Mouse (Mus musculus) liver, adult 2 months (tissue): ENCODE results near the gene Cdc42. TPM values are rescaled to one million over a fixed set of nuclear protein-coding genes. Genes with fewer than 3 reads are reported as not detected.

Source experiments
- DNase-seq: peaks from one replicate; pipeline ENCODE4 v3.0.0-alpha.2; 2011; ENCODE audit warnings: low read depth, low spot score; ENCODE audit errors: extremely low read depth
- H3K27ac ChIP-seq: fragments of 200-500 bp; replicated peaks from 2 replicates; pipeline ENCODE4 v1.5.1; 2012; ENCODE audit warnings: low read depth, mild to moderate bottlenecking, control low read depth, inconsistent platforms, low read length; ENCODE audit not compliant: insufficient read depth
- H3K27me3 ChIP-seq: fragments of 200-500 bp; 2 replicates; pipeline ENCODE4 v1.6.1; 2012; ENCODE audit warnings: mild to moderate bottlenecking, moderate library complexity, low read length, inconsistent platforms; ENCODE audit not compliant: control insufficient read depth, insufficient read depth
- H3K36me3 ChIP-seq: fragments of 200-500 bp; 2 replicates; pipeline ENCODE4 v1.6.1; 2012; ENCODE audit warnings: low read length, inconsistent platforms; ENCODE audit not compliant: control insufficient read depth, insufficient read depth
- H3K4me1 ChIP-seq: fragments of 200-500 bp; 2 replicates; pipeline ENCODE4 v1.6.1; 2011; ENCODE audit warnings: low read length; ENCODE audit not compliant: control insufficient read depth, insufficient read depth
- H3K4me3 ChIP-seq: fragments of 200-500 bp; 2 replicates; pipeline ENCODE4 v1.5.1; 2011; ENCODE audit warnings: low read depth, mild to moderate bottlenecking, control low read depth, low read length, moderate library complexity; ENCODE audit not compliant: insufficient read depth
- H3K79me2 ChIP-seq: fragments of 200-500 bp; 2 replicates; pipeline ENCODE4 v1.6.1; 2012; ENCODE audit warnings: inconsistent platforms, mild to moderate bottlenecking, low read length, moderate library complexity; ENCODE audit not compliant: control insufficient read depth, insufficient read depth
- H3K9ac ChIP-seq: fragments of 200-500 bp; 2 replicates; pipeline ENCODE4 v1.6.1; 2012; ENCODE audit warnings: low read depth, mild to moderate bottlenecking, control low read depth, inconsistent platforms, low read length
- CTCF ChIP-seq: fragments of 200-500 bp; IDR thresholded peaks from 2 replicates; pipeline ENCODE4 v1.5.1; 2011; ENCODE audit warnings: low read depth, low read length, control low read depth
- POLR2A ChIP-seq: fragments of 200-500 bp; IDR thresholded peaks from 2 replicates; pipeline ENCODE4 v1.6.1; 2011; ENCODE audit warnings: low read length, control low read depth; ENCODE audit not compliant: insufficient read depth; ENCODE audit errors: extremely low read depth
- WGBS: fragments of 180-500 bp; shearing (Covaris S2); methylation state at CpG from one replicate; pipeline ENCODE4 v1.1.7; 2018; 5-methylcytosine and 5-hydroxymethylcytosine counted together
- polyA plus RNA-seq: library from polyadenylated mRNA; depleted of rRNA; stranded (reverse); fragments of >200 nt; gene quantifications from 2 replicates; pipeline ENCODE4 v1.2.3, GENCODE M21; 2012
- total RNA-seq: library from RNA; depleted of rRNA; stranded (reverse); fragments of >200 nt; gene quantifications from 2 replicates; pipeline ENCODE4 v1.2.3, GENCODE M21; 2014

The Cdc42 gene
- total and polyA plus RNA-seq, 2 experiments, result 35.8 to 131 TPM

- Histone ChIP-seq H3K79me2 (peaks cover 3% of the 10 kb centered on the region; the same call in 1 of the 2 replicates), H3K27me3 (no peaks in the 10 kb centered on the region), H3K36me3 (peaks cover 22% of the 10 kb centered on the region), H3K4me3 (no peak overlapping the region), H3K4me1 (peaks cover 16% of the 10 kb centered on the region), H3K27ac (no peak overlapping the region), H3K9ac (no peak overlapping the region)
- WGBS, result 95% methylated on average over 2 of the region's 2 CpGs
- TF ChIP-seq CTCF (no peak), POLR2A (no peak)
- no peak for DNase-seq
These were observed 42.5 kb downstream of the Cdc42 start for GRCm38 (mm10) chr4:137315061-137315460.

DNA sequence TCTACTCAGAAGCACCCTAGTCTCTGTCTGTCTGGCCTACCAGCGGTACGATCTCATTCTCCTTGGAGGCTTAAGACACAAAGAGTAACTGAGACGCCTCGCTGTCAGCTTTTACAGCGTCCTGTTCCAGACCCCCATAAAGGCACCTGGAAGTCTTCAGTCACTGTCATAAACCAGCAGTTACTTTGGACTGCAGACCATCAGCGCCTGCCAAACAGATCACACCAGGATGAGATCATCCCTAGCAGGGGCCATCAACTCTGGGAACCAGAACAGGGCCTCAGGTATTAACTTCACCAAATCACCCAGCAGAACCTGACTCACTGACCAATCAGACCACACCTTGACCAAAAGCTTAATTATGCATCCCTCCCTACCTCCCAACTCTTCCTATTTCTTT is 43.0 kb downstream of the Cdc42 start:
- no peak for TF ChIP-seq POLR2A
- WGBS, result 36% methylated on average over 6 of the region's 6 CpGs

DNA sequence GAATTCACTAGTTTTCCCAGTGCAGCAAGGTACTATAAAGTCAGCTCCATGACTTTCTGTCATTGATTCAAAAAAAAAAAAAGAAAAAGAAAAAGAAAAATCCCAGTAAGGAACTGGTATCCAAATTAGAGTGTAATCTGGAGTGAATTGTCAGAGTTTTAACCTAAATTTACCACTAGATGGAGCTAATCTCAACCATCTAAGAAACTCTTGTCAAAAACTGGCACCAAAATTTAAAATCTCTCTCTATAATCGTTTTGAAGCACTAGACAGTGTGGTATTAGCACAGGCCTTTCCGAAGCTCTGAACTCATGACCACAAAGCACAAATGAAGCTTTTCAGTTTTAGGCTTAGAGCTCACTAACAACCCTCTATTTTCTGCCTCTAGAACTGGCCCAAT is 44.0 kb downstream of the Cdc42 start:
- DNase-seq, result peak; percentile 61
- H3K27ac ChIP-seq, result no peak overlapping the region

More for the DNA sequence above, 43.0 kb downstream of the Cdc42 start:
- Histone ChIP-seq H3K4me1 (peaks cover 16% of the 10 kb centered on the region), H3K9ac (0 out of 2 replicates have a peak overlapping the region, but pooled peaks have one; percentile 1), H3K4me3 (no peak overlapping the region), H3K27me3 (no peaks in the 10 kb centered on the region), H3K27ac (peak overlapping the region; percentile 50), H3K36me3 (peaks cover 17% of the 10 kb centered on the region), H3K79me2 (peaks cover 3% of the 10 kb centered on the region; the same call in 1 of the 2 replicates)
- DNase-seq, result peak; percentile 77

DNA sequence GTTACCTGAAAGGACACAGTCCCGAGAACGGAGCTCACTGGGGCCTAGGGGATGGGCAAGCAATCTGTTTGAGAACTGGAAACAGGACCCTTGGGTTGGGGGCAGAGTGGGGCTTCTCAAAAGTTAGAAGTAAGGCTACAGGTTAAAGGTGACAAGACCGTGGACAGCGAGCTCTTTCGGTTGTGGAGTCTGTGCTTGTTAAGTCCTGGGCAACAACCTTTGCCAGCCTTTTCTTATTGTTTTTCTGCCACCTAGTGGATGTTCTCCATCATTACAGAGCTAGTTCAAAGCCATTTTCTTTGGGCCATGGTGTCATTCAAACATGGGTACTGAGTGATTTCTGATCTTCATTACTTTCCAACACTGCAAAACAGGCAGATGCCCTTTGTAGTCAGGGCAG is 49.1 kb downstream of the Cdc42 start:
- no peak overlapping the region for H3K27ac ChIP-seq

More for the DNA sequence above, 44.0 kb downstream of the Cdc42 start:
- peaks cover 9% of the 10 kb centered on the region for H3K36me3 ChIP-seq
- no peaks in the 10 kb centered on the region for H3K27me3 ChIP-seq
- peaks cover 3% of the 10 kb centered on the region; the same call in 1 of the 2 replicates for H3K79me2 ChIP-seq
- H3K4me1 ChIP-seq, result peaks cover 16% of the 10 kb centered on the region
- TF ChIP-seq POLR2A (no peak), CTCF (peak; percentile 35; the same call in 1 of the 2 replicates)
- no peak overlapping the region for H3K4me3 ChIP-seq
- 14% methylated on average over 2 of the region's 2 CpGs for WGBS
- no peak overlapping the region for H3K9ac ChIP-seq

GRCm38 (mm10) chr4:137306991-137307706 is 50.4 kb downstream of the Cdc42 start:
- Histone ChIP-seq H3K79me2 (no peaks in the 10 kb centered on the region), H3K36me3 (no peaks in the 10 kb centered on the region), H3K9ac (no peak overlapping the region), H3K27ac (no peak overlapping the region), H3K27me3 (no peaks in the 10 kb centered on the region), H3K4me3 (no peak overlapping the region), H3K4me1 (peaks cover 5% of the 10 kb centered on the region; the same call in 1 of the 2 replicates)
- 62% methylated on average over 19 of the region's 19 CpGs for WGBS
- DNase-seq, result peak; percentile 45
- no peak for TF ChIP-seq POLR2A
- no peak for TF ChIP-seq CTCF

More for the DNA sequence above, 49.1 kb downstream of the Cdc42 start:
- Histone ChIP-seq H3K27me3 (no peaks in the 10 kb centered on the region), H3K36me3 (no peaks in the 10 kb centered on the region; the same call in 1 of the 2 replicates), H3K9ac (no peak overlapping the region), H3K79me2 (peaks cover 3% of the 10 kb centered on the region; the same call in 1 of the 2 replicates), H3K4me3 (no peak overlapping the region), H3K4me1 (peaks cover 5% of the 10 kb centered on the region; the same call in 1 of the 2 replicates)
- 39% methylated on average over 5 of the region's 5 CpGs for WGBS
- TF ChIP-seq POLR2A (no peak), CTCF (peak; percentile 53)
- peak; percentile 59 for DNase-seq

GRCm38 (mm10) chr4:137306577-137306888 is 51.0 kb downstream of the Cdc42 start:
- H3K27ac ChIP-seq, result no peak overlapping the region
- H3K4me1 ChIP-seq, result peaks cover 5% of the 10 kb centered on the region; the same call in 1 of the 2 replicates
- no peaks in the 10 kb centered on the region for H3K36me3 ChIP-seq
- TF ChIP-seq POLR2A, result no peak
- no peak for TF ChIP-seq CTCF
- DNase-seq, result no peak
- H3K4me3 ChIP-seq, result no peak overlapping the region
- no peaks in the 10 kb centered on the region for H3K79me2 ChIP-seq
- 89% methylated on average over 8 of the region's 8 CpGs for WGBS
- H3K9ac ChIP-seq, result no peak overlapping the region
- H3K27me3 ChIP-seq, result no peaks in the 10 kb centered on the region
